Mouse (Mus musculus) thymus, adult 2 months (tissue): ENCODE measurements around the gene Zkscan17. TPM values are rescaled to one million over a fixed set of nuclear protein-coding genes. Genes with fewer than 3 reads are reported as not detected.

Experiments
- DNase-seq: peaks from one replicate; pipeline ENCODE4 v3.0.0; 2021
- H3K27ac ChIP-seq: fragments of 200-500 bp; 2 replicates; pipeline ENCODE4 v1.5.1; 2012; ENCODE audit warnings: low read length, control low read depth; ENCODE audit not compliant: control insufficient read depth, insufficient read depth
- H3K27me3 ChIP-seq: fragments of 200-500 bp; 2 replicates; pipeline ENCODE4 v1.6.1; 2012; ENCODE audit warnings: mild to moderate bottlenecking, low read length, moderate library complexity, mixed read lengths; ENCODE audit not compliant: control insufficient read depth, insufficient read depth
- H3K36me3 ChIP-seq: fragments of 200-500 bp; 2 replicates; pipeline ENCODE4 v1.6.1; 2012; ENCODE audit warnings: mild to moderate bottlenecking, low read length, moderate library complexity; ENCODE audit not compliant: control insufficient read depth, insufficient read depth
- H3K4me1 ChIP-seq: fragments of 200-500 bp; replicated peaks from 2 replicates; pipeline ENCODE4 v1.6.1; 2012; ENCODE audit warnings: low read length; ENCODE audit not compliant: control insufficient read depth, insufficient read depth
- H3K4me3 ChIP-seq: fragments of 200-500 bp; 2 replicates; pipeline ENCODE4 v1.5.1; 2012; ENCODE audit warnings: mild to moderate bottlenecking, low read length, control low read depth, moderate library complexity; ENCODE audit not compliant: control insufficient read depth, insufficient read depth
- CTCF ChIP-seq: fragments of 200-500 bp; IDR thresholded peaks from 2 replicates; pipeline ENCODE4 v1.5.1; 2012; ENCODE audit warnings: mild to moderate bottlenecking, control low read depth, low read length, moderate library complexity, borderline replicate concordance; ENCODE audit not compliant: control insufficient read depth, poor library complexity, insufficient read depth; ENCODE audit errors: extremely low read depth
- POLR2A ChIP-seq: fragments of 200-500 bp; IDR thresholded peaks from 2 replicates; pipeline ENCODE4 v1.6.1; 2012; ENCODE audit warnings: mild to moderate bottlenecking, low read length, control low read depth, moderate library complexity; ENCODE audit not compliant: control insufficient read depth, poor library complexity, insufficient read depth; ENCODE audit errors: extremely low read depth
- WGBS: fragments of 180-500 bp; shearing (Covaris S2); methylation state at CpG from one replicate; pipeline ENCODE4 v1.1.7; 2018; 5-methylcytosine and 5-hydroxymethylcytosine counted together
- polyA plus RNA-seq: library from polyadenylated mRNA; depleted of rRNA; stranded (reverse); fragments of >200 nt; gene quantifications from 2 replicates; pipeline ENCODE4 v1.2.3, GENCODE M21; 2012

The Zkscan17 gene
- polyA plus RNA-seq, 1 experiment: 15.9 TPM

DNA sequence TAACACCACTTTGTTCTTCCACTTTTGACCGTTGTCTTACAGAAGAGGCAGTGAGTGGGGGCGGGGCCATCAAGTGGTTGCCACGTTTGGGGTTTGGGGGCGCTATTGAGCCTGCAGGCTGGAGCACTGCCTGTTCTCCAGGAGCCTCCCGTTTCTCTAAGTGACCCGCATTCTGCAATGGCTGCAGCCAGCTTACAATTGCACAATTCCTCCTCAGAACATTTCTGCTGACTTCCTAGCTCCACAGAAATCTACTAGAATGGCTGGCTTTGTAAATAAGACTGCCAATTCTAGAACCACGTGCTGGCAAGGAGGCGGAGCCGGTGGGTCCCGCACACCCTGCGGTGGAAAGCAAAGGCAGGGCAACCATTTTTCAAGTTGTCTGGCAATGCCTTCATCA, 11.8 kb upstream of the Zkscan17 start:
- peak; percentile 14 for DNase-seq
- H3K27ac ChIP-seq: no peak overlapping the region
- no peaks in the 10 kb centered on the region for H3K36me3 ChIP-seq
- 32% methylated on average over 11 of the region's 11 CpGs for WGBS
- H3K27me3 ChIP-seq: no peaks in the 10 kb centered on the region
- TF ChIP-seq CTCF (no peak), POLR2A (no peak)
- no peak overlapping the region for H3K4me3 ChIP-seq
- H3K4me1 ChIP-seq: no peaks in the 10 kb centered on the region

GRCm38 (mm10) chr11:59537218-59538130, 10.9 kb upstream of the Zkscan17 start:
- peak; percentile 50 for DNase-seq
- H3K4me1 ChIP-seq: no peaks in the 10 kb centered on the region
- no peaks in the 10 kb centered on the region for H3K27me3 ChIP-seq
- WGBS: 74% methylated on average over 16 of the region's 16 CpGs
- H3K27ac ChIP-seq: no peak overlapping the region
- no peaks in the 10 kb centered on the region for H3K36me3 ChIP-seq
- no peak for TF ChIP-seq CTCF
- TF ChIP-seq POLR2A: no peak
- H3K4me3 ChIP-seq: no peak overlapping the region

DNA sequence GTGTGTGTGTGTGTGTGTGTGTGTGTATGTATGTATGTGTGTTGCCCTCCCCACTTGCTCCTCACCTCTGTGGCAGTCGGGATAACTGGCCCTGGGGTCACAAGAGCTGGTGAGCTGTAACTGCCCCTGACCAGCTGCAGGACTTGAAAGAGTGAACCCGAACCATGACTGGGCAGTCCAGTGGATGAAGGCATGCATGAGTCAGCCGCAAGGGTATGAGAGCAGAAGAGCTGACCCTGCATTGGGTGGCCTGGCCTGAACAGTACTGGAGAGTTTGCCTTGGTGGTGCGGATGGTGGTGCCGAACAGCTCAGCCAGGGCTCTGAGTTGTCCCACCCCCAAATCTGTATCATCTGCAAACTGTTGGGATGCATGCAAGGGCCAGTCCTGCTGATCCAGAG, 5.0 kb upstream of the Zkscan17 start:
- Histone ChIP-seq H3K27me3 (no peaks in the 10 kb centered on the region), H3K4me3 (no peak overlapping the region), H3K4me1 (no peaks in the 10 kb centered on the region), H3K27ac (no peak overlapping the region), H3K36me3 (no peaks in the 10 kb centered on the region)
- 84% methylated on average over 5 of the region's 5 CpGs for WGBS
- DNase-seq: no peak
- TF ChIP-seq POLR2A (no peak), CTCF (no peak)

DNA sequence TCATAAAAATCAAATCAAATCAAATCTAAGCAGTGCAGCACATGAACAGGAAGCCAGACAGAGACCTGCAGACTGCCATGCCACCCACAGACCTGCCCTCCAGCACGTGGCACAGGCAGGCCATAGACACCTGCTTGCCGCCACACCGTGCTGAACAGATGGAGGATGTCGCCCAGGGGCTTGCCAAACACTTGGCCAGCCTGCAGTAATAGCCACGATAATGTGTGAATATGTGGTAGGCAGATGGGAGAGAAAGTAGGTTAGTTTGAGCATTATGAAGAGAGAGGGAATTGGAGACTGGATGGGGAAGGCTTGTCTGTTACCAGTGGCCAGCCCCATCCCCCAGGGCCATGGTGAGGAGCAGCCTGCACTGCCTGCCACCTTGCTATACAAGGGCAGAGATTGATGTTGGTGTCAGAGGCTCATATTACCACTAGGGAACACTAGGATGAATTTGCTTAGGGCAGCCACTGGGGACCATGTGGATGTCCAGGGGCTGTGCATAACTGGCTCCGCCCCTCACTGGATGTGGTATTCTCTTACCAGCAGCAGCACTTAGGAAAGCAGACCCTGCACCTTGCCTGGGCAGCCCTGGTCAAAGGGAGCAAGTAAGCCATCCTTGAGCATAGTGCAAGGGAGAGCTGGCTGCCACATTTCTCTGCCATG, 4.5 kb upstream of the Zkscan17 start:
- no peak for DNase-seq
- no peaks in the 10 kb centered on the region for H3K27me3 ChIP-seq
- H3K4me3 ChIP-seq: no peak overlapping the region
- no peak for TF ChIP-seq CTCF
- no peak for TF ChIP-seq POLR2A
- no peak overlapping the region for H3K27ac ChIP-seq
- no peaks in the 10 kb centered on the region for H3K4me1 ChIP-seq
- 32% methylated on average over 6 of the region's 6 CpGs for WGBS
- H3K36me3 ChIP-seq: no peaks in the 10 kb centered on the region

DNA sequence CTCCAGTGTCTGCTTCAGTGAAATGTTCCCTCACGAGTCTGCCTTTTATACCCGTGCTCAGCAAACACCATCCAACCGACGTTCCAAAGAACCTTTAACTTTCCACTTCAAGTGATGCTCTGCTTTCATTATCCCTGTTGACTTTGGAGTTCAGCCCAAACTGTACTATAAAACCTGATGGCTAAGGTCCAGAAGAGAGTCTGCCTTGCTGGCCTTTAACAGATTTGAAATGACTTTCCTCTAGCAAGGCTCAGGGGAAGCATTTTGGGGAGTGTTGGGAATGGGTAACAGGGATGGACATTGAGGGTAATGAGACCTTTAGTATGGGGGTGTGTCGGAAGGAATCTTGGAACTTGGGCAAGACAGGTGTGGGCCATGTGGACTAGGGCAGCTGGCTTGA, 3.7 kb upstream of the Zkscan17 start:
- Histone ChIP-seq H3K4me1 (no peaks in the 10 kb centered on the region), H3K27me3 (no peaks in the 10 kb centered on the region), H3K27ac (no peak overlapping the region), H3K36me3 (no peaks in the 10 kb centered on the region), H3K4me3 (no peak overlapping the region)
- 92% methylated on average over 5 of the region's 5 CpGs for WGBS
- TF ChIP-seq CTCF (no peak), POLR2A (no peak)
- no peak for DNase-seq

DNA sequence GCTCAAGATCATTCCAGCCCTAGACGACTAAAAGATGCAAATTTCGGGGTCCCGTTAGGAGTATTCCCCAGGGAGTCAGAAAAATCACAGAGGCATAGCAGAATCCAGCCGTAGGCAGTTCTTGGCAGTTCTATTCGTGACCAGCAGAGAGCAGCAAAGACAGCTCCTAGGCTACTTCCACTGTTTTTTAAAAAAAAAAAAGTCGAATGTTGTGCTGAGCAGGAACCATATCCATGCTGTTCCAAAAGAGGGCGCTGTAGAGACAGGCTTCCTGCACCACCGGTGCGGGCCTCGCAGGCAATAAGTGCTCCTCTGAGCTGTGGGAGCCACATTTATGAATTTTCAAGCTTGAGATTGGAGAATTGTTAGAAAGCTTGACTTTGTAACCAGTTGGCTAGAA, 1.3 kb downstream of the Zkscan17 start:
- peak; percentile 73 for DNase-seq
- 5% methylated on average over 10 of the region's 10 CpGs for WGBS
- Histone ChIP-seq H3K4me1 (no peaks in the 10 kb centered on the region), H3K4me3 (no peak overlapping the region), H3K27me3 (no peaks in the 10 kb centered on the region), H3K27ac (no peak overlapping the region), H3K36me3 (no peaks in the 10 kb centered on the region)
- TF ChIP-seq CTCF (peak; percentile 80), POLR2A (no peak)
